Mouse (Mus musculus) liver, postnatal 0 days (tissue): ENCODE data around the gene H13.

Experiments
- CTCF ChIP-seq: sonication (generic); IDR thresholded peaks from 2 replicates; pipeline ENCODE4 v1.5.1; 2016; ENCODE audit warnings: antibody characterized with exemption, low read depth
- EP300 ChIP-seq: IDR thresholded peaks from 2 replicates; pipeline ENCODE4 v1.6.1; 2016; ENCODE audit warnings: antibody characterized with exemption, low read depth, mild to moderate bottlenecking

DNA sequence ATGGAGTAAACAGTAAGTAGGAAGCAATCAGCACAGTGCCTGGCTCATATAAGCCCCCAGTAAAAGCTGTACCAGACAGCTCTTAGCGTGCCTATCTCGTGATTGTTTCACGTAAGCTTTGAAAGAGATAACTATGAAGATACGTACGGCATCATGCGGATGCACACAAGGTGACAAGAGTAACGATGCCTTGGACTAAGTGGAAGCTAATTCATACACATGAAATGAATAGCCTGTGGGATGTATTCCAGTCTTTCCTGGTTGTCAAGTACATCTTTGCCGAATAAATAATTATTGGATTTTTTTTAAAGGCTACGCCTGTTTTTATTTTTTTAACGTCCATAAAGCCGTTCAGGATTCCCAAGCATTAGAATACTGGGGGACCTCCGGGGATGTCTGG is 17.1 kb downstream of the H13 start:
- TF ChIP-seq CTCF (no peak), EP300 (no peak)
